Mouse (Mus musculus) kidney, embryonic 15.5 days (tissue): ENCODE results near the gene Cntfr. TPM values are rescaled to one million over a fixed set of nuclear protein-coding genes. Genes with fewer than 3 reads are reported as not detected.

Experiments
- ATAC-seq: fragments of 200-750 bp; cut with Nextera tagmentation; replicated peaks from 2 replicates; pipeline ENCODE4 v1.8.0; 2017; ENCODE audit warnings: moderate TSS enrichment; ENCODE audit not compliant: low FRiP score
- H3K27ac ChIP-seq: fragments of 300-500 bp; sonication (generic); 2 replicates; pipeline ENCODE4 v1.5.1; 2015; ENCODE audit warnings: mild to moderate bottlenecking, inconsistent platforms
- H3K27me3 ChIP-seq: fragments of 300-500 bp; sonication (generic); 2 replicates; pipeline ENCODE4 v1.6.1; 2015; ENCODE audit warnings: inconsistent platforms
- H3K36me3 ChIP-seq: fragments of 300-500 bp; sonication (generic); 2 replicates; pipeline ENCODE4 v1.6.1; 2015; ENCODE audit warnings: inconsistent platforms
- H3K4me1 ChIP-seq: fragments of 300-500 bp; sonication (generic); 2 replicates; pipeline ENCODE4 v1.6.1; 2015; ENCODE audit warnings: inconsistent platforms
- H3K4me2 ChIP-seq: fragments of 300-500 bp; sonication (generic); 2 replicates; pipeline ENCODE4 v1.6.1; 2015; ENCODE audit warnings: moderate library complexity, mild to moderate bottlenecking, inconsistent platforms
- H3K4me3 ChIP-seq: fragments of 300-500 bp; sonication (generic); replicated peaks from 2 replicates; pipeline ENCODE4 v1.5.1; 2015; ENCODE audit warnings: mild to moderate bottlenecking, inconsistent platforms
- H3K9ac ChIP-seq: fragments of 300-500 bp; sonication (generic); 2 replicates; pipeline ENCODE4 v1.6.1; 2015; ENCODE audit warnings: mild to moderate bottlenecking, inconsistent platforms
- H3K9me3 ChIP-seq: fragments of 300-500 bp; sonication (generic); replicated peaks from 2 replicates; pipeline ENCODE4 v1.6.1; 2016; ENCODE audit warnings: inconsistent platforms
- WGBS: fragments of 180-500 bp; shearing (Covaris S2); methylation state at CpG from one replicate; pipeline ENCODE4 v1.1.7; 2015; ENCODE audit warnings: mixed read lengths; 5-methylcytosine and 5-hydroxymethylcytosine counted together
- polyA plus RNA-seq: library from polyadenylated mRNA; unstranded; fragments of >200 nt; fragmentation: Nextera tagmentation; extraction: Ambion mirVana; gene quantifications from 2 replicates; pipeline ENCODE4 v1.2.1, GENCODE M21; 2015

Gene Cntfr
- polyA plus RNA-seq, 1 experiment from 2014 or later, result 22.1 TPM

DNA sequence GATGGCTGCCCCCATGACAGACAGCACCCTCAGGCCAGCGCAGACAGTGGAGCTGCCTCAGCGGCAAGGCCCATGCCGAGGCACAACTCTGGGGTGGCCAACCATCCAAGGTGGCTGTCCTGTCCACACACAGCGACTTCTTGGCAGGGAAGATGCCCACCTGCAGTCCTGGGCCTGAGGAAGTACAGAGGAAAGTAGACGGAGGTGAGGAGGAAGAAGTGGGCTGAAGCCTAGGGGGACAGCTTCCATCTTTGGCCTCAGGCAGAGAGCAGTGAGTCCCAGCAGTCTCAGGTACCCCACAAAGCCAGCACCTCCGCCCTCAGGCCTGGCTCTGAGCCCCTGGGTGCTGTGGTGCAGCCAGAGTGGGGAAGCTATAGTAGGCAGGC, 58.1 kb downstream of the Cntfr start:
- no peak for ATAC-seq
- H3K4me3 ChIP-seq, result peak overlapping the region; percentile 57
- H3K36me3 ChIP-seq, result no peaks in the 10 kb centered on the region
- no peak overlapping the region for H3K27ac ChIP-seq
- no peak overlapping the region for H3K9ac ChIP-seq
- peaks cover 14% of the 10 kb centered on the region for H3K27me3 ChIP-seq
- H3K4me2 ChIP-seq, result peak overlapping the region; percentile 85
- no peaks in the 10 kb centered on the region for H3K9me3 ChIP-seq
- WGBS, result 83% methylated on average over 6 of the region's 6 CpGs
- peaks cover 55% of the 10 kb centered on the region for H3K4me1 ChIP-seq

DNA sequence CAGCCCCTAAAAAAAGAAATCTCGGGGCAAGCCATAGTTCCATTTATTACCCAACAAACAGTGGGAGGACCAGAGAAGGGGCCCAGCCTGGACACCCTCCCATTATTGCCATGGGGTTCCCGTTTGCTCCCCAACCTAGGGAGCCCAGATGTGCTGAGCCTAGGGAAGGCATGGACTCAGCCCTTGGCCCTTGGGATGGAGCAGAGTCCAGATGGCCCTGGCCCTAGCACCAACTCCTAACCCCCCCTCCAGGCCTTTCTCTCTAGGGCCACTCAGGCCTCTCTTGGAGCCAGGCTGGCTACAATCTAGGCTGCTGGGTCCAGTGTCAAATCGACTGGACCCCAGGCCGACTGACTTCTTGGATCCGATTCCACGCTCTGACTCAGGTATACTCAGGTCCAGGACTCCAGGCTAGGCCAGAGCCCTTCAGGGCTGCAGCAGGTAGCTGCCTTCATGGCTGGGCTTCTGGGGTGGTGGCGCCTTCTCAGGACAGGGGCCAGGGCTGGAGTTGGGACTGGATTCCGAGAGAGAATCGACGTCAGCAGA, 58.6 kb downstream of the Cntfr start:
- peak overlapping the region; percentile 85; the same call in 1 of the 2 replicates for H3K4me2 ChIP-seq
- WGBS, result 91% methylated on average over 10 of the region's 10 CpGs
- H3K27me3 ChIP-seq, result peaks cover 14% of the 10 kb centered on the region
- no peak overlapping the region for H3K9ac ChIP-seq
- no peak overlapping the region for H3K27ac ChIP-seq
- no peak for ATAC-seq
- H3K4me1 ChIP-seq, result peaks cover 55% of the 10 kb centered on the region
- H3K4me3 ChIP-seq, result no peak overlapping the region
- H3K36me3 ChIP-seq, result no peaks in the 10 kb centered on the region
- H3K9me3 ChIP-seq, result no peaks in the 10 kb centered on the region

- WGBS, result 70% methylated on average over 10 of the region's 10 CpGs
- H3K27ac ChIP-seq, result peak overlapping the region; percentile 85
Observed at GRCm38 (mm10) chr4:41636882-41637635, 59.8 kb downstream of the Cntfr start.

DNA sequence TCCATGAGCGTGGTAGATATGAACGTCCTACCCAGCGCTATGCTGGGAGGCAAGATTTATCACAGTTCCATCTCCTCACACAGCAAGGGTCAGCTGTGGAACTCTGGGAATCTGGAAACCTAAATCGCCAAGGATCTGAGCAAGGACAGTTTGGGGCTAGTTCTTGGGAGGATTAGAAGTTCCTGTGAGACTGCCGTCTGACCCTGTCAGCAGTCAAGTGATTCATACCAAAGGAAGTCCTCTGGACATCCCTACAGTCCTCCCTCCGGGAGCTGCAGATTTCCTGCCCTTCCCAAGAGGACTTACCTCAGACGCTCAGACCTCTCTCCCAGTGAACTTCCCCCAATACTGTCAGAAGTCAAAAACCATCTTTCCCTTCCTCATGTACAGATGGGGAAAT, 60.5 kb downstream of the Cntfr start:
- WGBS, result 5% methylated on average over 7 of the region's 7 CpGs
- Histone ChIP-seq H3K36me3 (no peaks in the 10 kb centered on the region), H3K9me3 (no peaks in the 10 kb centered on the region), H3K9ac (no peak overlapping the region), H3K27me3 (peaks cover 14% of the 10 kb centered on the region), H3K4me2 (peak overlapping the region; percentile 22), H3K4me3 (no peak overlapping the region), H3K4me1 (peaks cover 72% of the 10 kb centered on the region), H3K27ac (peak overlapping the region; percentile 85)
- ATAC-seq, result no peak

More at GRCm38 (mm10) chr4:41636882-41637635, 59.8 kb downstream of the Cntfr start:
- H3K4me2 ChIP-seq, result no peak overlapping the region
- peaks cover 14% of the 10 kb centered on the region for H3K27me3 ChIP-seq
- H3K4me3 ChIP-seq, result no peak overlapping the region
- H3K9me3 ChIP-seq, result no peaks in the 10 kb centered on the region
- no peak overlapping the region for H3K9ac ChIP-seq
- H3K4me1 ChIP-seq, result peaks cover 65% of the 10 kb centered on the region
- ATAC-seq, result no peak
- H3K36me3 ChIP-seq, result no peaks in the 10 kb centered on the region

DNA sequence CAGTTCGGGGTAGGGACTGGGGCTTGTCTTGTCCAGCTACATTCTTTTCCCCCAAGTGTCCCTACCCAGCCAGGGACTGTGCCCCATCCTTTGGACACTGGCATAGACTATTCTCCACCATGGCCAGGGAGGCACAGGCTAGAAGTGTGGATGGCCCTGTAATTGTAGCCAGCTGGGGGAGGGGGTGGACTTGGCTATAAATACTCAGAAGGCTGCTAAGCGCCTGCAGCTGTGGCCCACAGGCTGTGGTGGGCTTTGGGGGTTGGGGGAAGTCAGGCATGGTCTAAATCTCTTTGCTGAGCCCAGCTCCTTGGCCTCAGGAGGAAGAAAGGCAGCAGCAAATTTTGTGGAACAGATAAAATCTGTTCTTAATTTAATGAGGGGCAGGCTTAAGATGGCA, 61.0 kb downstream of the Cntfr start:
- Histone ChIP-seq H3K4me3 (no peak overlapping the region), H3K9ac (no peak overlapping the region), H3K4me2 (peak overlapping the region; percentile 22), H3K27ac (peak overlapping the region; percentile 85), H3K36me3 (no peaks in the 10 kb centered on the region), H3K4me1 (peaks cover 77% of the 10 kb centered on the region), H3K27me3 (peaks cover 14% of the 10 kb centered on the region), H3K9me3 (no peaks in the 10 kb centered on the region)
- 41% methylated on average over 2 of the region's 2 CpGs for WGBS
- no peak for ATAC-seq

DNA sequence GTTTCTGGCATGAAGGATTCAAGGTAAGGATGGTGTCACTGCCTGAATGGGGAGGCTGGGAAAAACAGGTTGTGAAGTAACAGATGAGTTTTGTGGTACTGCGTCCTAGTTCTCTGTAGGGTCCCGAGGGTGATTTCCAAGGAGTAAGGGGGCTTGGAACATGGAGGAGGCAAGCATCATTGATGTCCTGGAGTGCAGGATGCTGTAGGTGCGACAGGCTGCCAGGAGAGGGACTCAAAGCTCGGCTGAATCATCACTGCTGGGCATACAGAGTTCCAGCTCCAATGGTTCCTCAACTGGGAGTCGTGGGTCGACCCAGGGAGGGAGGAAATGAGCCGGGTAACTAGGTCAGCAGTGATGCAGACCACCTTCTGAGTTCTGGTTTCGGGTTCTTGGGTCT, 61.7 kb downstream of the Cntfr start:
- no peaks in the 10 kb centered on the region for H3K9me3 ChIP-seq
- no peak overlapping the region for H3K4me2 ChIP-seq
- no peak overlapping the region for H3K9ac ChIP-seq
- H3K27me3 ChIP-seq, result peaks cover 14% of the 10 kb centered on the region
- peak overlapping the region; percentile 85; the same call in 1 of the 2 replicates for H3K27ac ChIP-seq
- peaks cover 77% of the 10 kb centered on the region for H3K4me1 ChIP-seq
- no peak overlapping the region for H3K4me3 ChIP-seq
- H3K36me3 ChIP-seq, result no peaks in the 10 kb centered on the region
- 60% methylated on average over 8 of the region's 8 CpGs for WGBS
- ATAC-seq, result no peak

DNA sequence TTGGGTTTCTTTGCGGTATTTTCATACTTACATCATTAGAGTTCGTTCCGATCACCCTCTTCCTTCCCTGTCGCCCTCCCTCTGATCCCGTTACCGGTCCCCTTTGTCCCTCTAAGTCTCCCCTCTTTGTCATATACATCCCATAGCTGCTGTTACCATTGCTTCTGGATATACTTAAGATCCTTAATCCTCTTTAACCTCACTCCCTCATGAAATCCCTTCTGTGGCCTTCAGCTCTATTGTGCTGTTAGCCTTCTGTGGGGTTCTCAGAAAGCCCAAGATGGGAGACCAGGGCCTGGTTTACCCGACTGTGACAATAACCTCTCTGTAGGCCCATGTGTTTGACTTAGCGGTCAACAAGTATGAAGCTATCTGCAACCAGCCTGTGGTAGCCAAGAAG, 62.3 kb downstream of the Cntfr start:
- Histone ChIP-seq H3K4me2 (no peak overlapping the region), H3K27me3 (peaks cover 14% of the 10 kb centered on the region), H3K4me3 (no peak overlapping the region), H3K36me3 (no peaks in the 10 kb centered on the region), H3K4me1 (peaks cover 81% of the 10 kb centered on the region), H3K27ac (no peak overlapping the region), H3K9me3 (no peaks in the 10 kb centered on the region), H3K9ac (no peak overlapping the region)
- 91% methylated on average over 8 of the region's 8 CpGs for WGBS
- ATAC-seq, result no peak

GRCm38 (mm10) chr4:41633001-41633400, 63.9 kb downstream of the Cntfr start:
- no peaks in the 10 kb centered on the region for H3K9me3 ChIP-seq
- H3K4me1 ChIP-seq, result peaks cover 81% of the 10 kb centered on the region
- no peak overlapping the region for H3K9ac ChIP-seq
- 62% methylated on average over 9 of the region's 9 CpGs for WGBS
- H3K36me3 ChIP-seq, result no peaks in the 10 kb centered on the region
- no peak overlapping the region for H3K4me2 ChIP-seq
- no peaks in the 10 kb centered on the region for H3K27me3 ChIP-seq
- H3K4me3 ChIP-seq, result no peak overlapping the region
- no peak overlapping the region for H3K27ac ChIP-seq
- ATAC-seq, result no peak

DNA sequence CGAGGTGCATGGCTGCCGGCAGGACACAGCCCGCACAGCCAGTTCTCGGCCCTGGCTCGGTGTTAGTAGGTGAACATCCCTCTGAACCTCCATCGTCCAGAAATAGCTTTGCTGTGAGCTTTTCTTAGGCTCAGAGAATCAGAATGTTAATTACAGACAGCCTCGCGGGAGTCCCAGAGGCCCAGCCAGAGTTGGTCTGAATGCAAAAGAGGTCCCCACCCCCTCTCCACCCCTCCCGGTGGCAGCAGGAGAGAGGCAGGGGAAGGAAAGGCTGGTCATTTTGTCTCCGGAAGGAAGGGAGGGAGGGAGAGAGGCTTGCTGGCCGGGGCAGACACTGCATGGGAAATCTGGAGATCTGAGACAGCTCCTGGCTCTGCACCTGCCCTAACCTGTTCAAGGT, 65.5 kb downstream of the Cntfr start:
- H3K9ac ChIP-seq, result no peak overlapping the region
- no peaks in the 10 kb centered on the region for H3K9me3 ChIP-seq
- H3K27me3 ChIP-seq, result no peaks in the 10 kb centered on the region
- 3% methylated on average over 11 of the region's 11 CpGs for WGBS
- H3K27ac ChIP-seq, result peak overlapping the region; percentile 71
- H3K36me3 ChIP-seq, result no peaks in the 10 kb centered on the region
- H3K4me3 ChIP-seq, result no peak overlapping the region
- H3K4me2 ChIP-seq, result peak overlapping the region; percentile 39
- ATAC-seq, result peak; percentile 12; the same call in 1 of the 2 replicates
- H3K4me1 ChIP-seq, result peaks cover 80% of the 10 kb centered on the region

GRCm38 (mm10) chr4:41630196-41630595, 66.7 kb downstream of the Cntfr start:
- Histone ChIP-seq H3K4me1 (peaks cover 73% of the 10 kb centered on the region), H3K9ac (no peak overlapping the region), H3K4me2 (no peak overlapping the region), H3K27me3 (no peaks in the 10 kb centered on the region), H3K36me3 (no peaks in the 10 kb centered on the region), H3K27ac (no peak overlapping the region), H3K9me3 (no peaks in the 10 kb centered on the region), H3K4me3 (no peak overlapping the region)
- ATAC-seq, result no peak
- 34% methylated on average over 6 of the region's 6 CpGs for WGBS

- Histone ChIP-seq H3K4me2 (peak overlapping the region; percentile 2; the same call in 1 of the 2 replicates), H3K27me3 (no peaks in the 10 kb centered on the region), H3K9me3 (no peaks in the 10 kb centered on the region), H3K9ac (no peak overlapping the region), H3K36me3 (no peaks in the 10 kb centered on the region), H3K4me1 (peaks cover 69% of the 10 kb centered on the region), H3K4me3 (no peak overlapping the region), H3K27ac (peak overlapping the region; percentile 83)
- ATAC-seq, result peak; percentile 59
- 8% methylated on average over 8 of the region's 8 CpGs for WGBS
Observed at GRCm38 (mm10) chr4:41628202-41628927, 68.5 kb downstream of the Cntfr start.

GRCm38 (mm10) chr4:41622071-41622470, 74.8 kb downstream of the Cntfr start:
- Histone ChIP-seq H3K27ac (no peak overlapping the region), H3K4me2 (no peak overlapping the region), H3K9me3 (no peaks in the 10 kb centered on the region), H3K4me1 (0 out of 2 replicates have a peak, but pooled peaks cover 16% of the 10 kb centered on the region), H3K27me3 (no peaks in the 10 kb centered on the region), H3K36me3 (no peaks in the 10 kb centered on the region), H3K4me3 (no peak overlapping the region), H3K9ac (no peak overlapping the region)
- no peak for ATAC-seq
- 88% methylated on average over 14 of the region's 14 CpGs for WGBS
